Mouse (Mus musculus): ENCODE measurements around the gene Stk24. TPM values are rescaled to one million over a fixed set of nuclear protein-coding genes. Genes with fewer than 3 reads are reported as not detected.

Gene Stk24
- polyA plus RNA-seq (2015; fragmentation: Nextera tagmentation; extraction: Ambion mirVana), result 34.0 and 35.9 TPM in 2 replicates

DNA sequence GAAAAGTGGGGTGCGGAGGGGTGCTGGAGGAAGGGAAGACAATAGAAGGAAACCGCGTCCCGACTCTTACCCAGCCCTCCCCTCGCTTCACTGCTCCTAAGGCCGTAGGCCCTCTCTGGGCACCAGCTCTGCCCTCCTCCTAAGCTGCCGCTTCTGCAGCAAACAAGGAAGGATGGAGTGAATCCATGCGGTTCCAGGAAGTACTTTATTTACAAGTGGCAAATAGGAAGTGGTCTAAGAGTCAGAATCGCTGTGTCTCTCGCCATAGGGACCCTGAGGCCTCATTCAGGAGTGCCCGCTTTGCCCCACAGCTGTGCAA is at the start of gene Stk24:
Stk24 (minus strand) TSS at position 185 of the 319 bp plus-strand sequence.
- no peak for TF ChIP-seq CTCF (IDR thresholded peaks at IDR 0.05; ENCODE audit: low read depth)
- no peak for TF ChIP-seq EP300 (optimal IDR thresholded peaks at IDR 0.05)
- Histone ChIP-seq H3K27ac (replicated peaks) (peak within 1 kb of the TSS; percentile 97), H3K27me3 (ENCODE audit: control insufficient read depth, insufficient read depth, low read length) (no peaks in the 10 kb centered on the region), H3K9me3 (ENCODE audit: control insufficient read depth, low read length) (no peaks in the 10 kb centered on the region), H3K36me3 (ENCODE audit: control insufficient read depth, insufficient read depth, low read length) (no peaks in the 10 kb centered on the region), H3K4me3 (ENCODE audit: low read depth, low read length) (peak within 1 kb of the TSS; percentile 99), H3K4me1 (replicated peaks; ENCODE audit: control insufficient read depth, insufficient read depth) (peaks cover 4% of the 10 kb centered on the region), H3K4me2 (replicated peaks; ENCODE audit: low read depth) (peak within 1 kb of the TSS; percentile 82), H3K9ac (ENCODE audit: low read length) (peak within 1 kb of the TSS; percentile 99)
- ATAC-seq (ENCODE audit: low FRiP score, low TSS enrichment) (peak; percentile 55), DNase-seq (ENCODE audit: low spot score) (no peak)
- WGBS, result 9% methylated on average over 11 of the region's 11 CpGs

DNA sequence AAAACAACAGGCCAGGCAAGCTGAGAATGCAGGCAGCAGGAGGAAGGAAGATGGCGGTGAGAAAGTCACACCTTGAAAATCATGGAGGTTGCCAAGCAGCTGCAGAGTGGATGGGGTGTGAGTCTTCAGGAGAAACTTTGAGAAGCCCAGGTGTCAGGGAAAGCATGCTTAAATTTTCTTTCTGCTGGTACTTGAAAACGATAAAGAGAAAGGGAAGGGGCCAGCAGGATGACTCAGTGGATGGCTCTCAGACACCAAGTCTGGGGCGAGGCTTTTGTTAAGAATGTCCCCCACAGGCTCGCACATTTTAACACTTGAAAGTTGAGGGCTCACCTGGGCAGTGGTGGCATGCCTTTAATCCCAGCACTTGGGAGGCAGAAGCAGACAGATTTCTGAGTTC is 48.3 kb upstream of the Stk24 start:
- DNase-seq (ENCODE audit: low spot score) (no peak), ATAC-seq (ENCODE audit: low FRiP score, low TSS enrichment) (no peak)
- Histone ChIP-seq H3K9ac (ENCODE audit: low read length) (no peak overlapping the region), H3K27ac (replicated peaks) (no peak overlapping the region), H3K4me2 (replicated peaks; ENCODE audit: low read depth) (no peak overlapping the region), H3K36me3 (ENCODE audit: control insufficient read depth, insufficient read depth, low read length) (no peaks in the 10 kb centered on the region), H3K27me3 (ENCODE audit: control insufficient read depth, insufficient read depth, low read length) (no peaks in the 10 kb centered on the region), H3K4me1 (replicated peaks; ENCODE audit: control insufficient read depth, insufficient read depth) (no peaks in the 10 kb centered on the region), H3K4me3 (ENCODE audit: low read depth, low read length) (no peak overlapping the region), H3K9me3 (ENCODE audit: control insufficient read depth, low read length) (no peaks in the 10 kb centered on the region)
- TF ChIP-seq CTCF (IDR thresholded peaks at IDR 0.05; ENCODE audit: low read depth), result no peak
- no peak for TF ChIP-seq EP300 (optimal IDR thresholded peaks at IDR 0.05)
- 86% methylated on average over 4 of the region's 4 CpGs for WGBS

DNA sequence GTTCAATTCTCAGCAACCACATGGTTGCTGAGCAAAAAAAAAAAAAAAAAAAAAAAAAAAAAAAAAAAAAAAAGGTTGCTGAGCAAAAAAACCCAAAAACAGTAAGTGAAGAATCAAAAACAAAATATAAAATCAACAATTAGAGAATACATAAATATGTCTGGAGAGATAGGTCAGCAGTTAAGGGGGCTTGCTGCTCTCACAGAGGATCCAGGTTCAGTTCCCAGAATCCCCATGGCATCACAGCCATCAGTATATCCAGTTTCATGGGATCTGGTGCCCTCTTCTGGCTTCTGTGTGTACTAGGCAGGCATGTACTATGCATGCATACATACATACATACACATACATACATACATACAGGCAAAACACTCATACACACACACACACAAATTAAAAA is 46.9 kb upstream of the Stk24 start:
- no peaks in the 10 kb centered on the region for H3K27me3 ChIP-seq (ENCODE audit: control insufficient read depth, insufficient read depth, low read length)
- DNase-seq (ENCODE audit: low spot score) (no peak), ATAC-seq (ENCODE audit: low FRiP score, low TSS enrichment) (no peak)
- 0 out of 2 replicates have a peak, but pooled peaks cover 2% of the 10 kb centered on the region for H3K4me1 ChIP-seq (replicated peaks; ENCODE audit: control insufficient read depth, insufficient read depth)
- no peaks in the 10 kb centered on the region for H3K36me3 ChIP-seq (ENCODE audit: control insufficient read depth, insufficient read depth, low read length)
- no peak overlapping the region for H3K4me2 ChIP-seq (replicated peaks; ENCODE audit: low read depth)
- H3K9ac ChIP-seq (ENCODE audit: low read length), result no peak overlapping the region
- H3K9me3 ChIP-seq (ENCODE audit: control insufficient read depth, low read length), result no peaks in the 10 kb centered on the region
- no peak overlapping the region for H3K27ac ChIP-seq (replicated peaks)
- no peak overlapping the region for H3K4me3 ChIP-seq (ENCODE audit: low read depth, low read length)
- TF ChIP-seq CTCF (IDR thresholded peaks at IDR 0.05; ENCODE audit: low read depth), result peak; percentile 68
- no peak for TF ChIP-seq EP300 (optimal IDR thresholded peaks at IDR 0.05)

DNA sequence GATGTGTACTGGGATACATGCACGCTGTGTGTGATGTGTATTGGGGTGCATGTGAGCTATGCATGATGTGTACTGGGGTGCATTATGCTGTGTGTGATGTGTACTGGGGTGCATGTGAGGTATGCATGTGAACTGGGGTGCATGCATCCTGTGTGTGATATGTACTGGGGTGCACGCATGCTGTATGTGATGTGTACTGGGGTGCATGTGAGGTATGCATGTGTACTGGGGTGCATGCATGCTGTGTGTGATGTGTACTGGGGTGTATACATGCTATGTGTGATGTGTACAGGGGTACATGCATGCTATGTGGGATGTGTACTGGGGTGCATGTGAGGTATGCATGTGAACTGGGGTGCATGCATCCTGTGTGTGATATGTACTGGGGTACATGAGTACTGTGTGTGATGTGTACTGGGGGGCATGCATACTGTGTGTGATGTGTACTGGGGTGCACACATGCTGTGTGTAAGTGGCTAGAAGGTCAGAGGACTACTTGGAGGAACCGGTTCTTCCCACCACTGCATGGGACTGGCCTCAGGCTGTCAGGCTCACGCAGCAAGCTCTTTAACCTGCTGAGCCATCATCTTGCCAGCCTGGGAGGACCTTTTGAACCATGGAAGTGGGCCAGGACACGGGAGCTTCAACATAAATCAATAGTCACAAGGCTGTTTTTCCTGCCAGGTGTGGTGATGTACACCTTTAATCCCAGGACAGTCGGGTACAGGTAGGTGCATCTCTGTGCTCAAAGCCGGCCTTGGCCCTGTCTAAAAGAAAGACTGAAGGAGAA is 45.4 kb upstream of the Stk24 start:
- no peak for DNase-seq (ENCODE audit: low spot score)
- WGBS, result 61% methylated on average over 7 of the region's 7 CpGs
- no peak overlapping the region for H3K27ac ChIP-seq (replicated peaks)
- H3K9me3 ChIP-seq (ENCODE audit: control insufficient read depth, low read length), result no peaks in the 10 kb centered on the region
- 0 out of 2 replicates have a peak, but pooled peaks cover 2% of the 10 kb centered on the region for H3K4me1 ChIP-seq (replicated peaks; ENCODE audit: control insufficient read depth, insufficient read depth)
- H3K27me3 ChIP-seq (ENCODE audit: control insufficient read depth, insufficient read depth, low read length), result no peaks in the 10 kb centered on the region
- H3K4me2 ChIP-seq (replicated peaks; ENCODE audit: low read depth), result no peak overlapping the region
- H3K9ac ChIP-seq (ENCODE audit: low read length), result no peak overlapping the region
- peak; percentile 41; the same call in 1 of the 2 replicates for ATAC-seq (ENCODE audit: low FRiP score, low TSS enrichment)
- TF ChIP-seq EP300 (optimal IDR thresholded peaks at IDR 0.05), result no peak
- TF ChIP-seq CTCF (IDR thresholded peaks at IDR 0.05; ENCODE audit: low read depth), result no peak
- no peaks in the 10 kb centered on the region for H3K36me3 ChIP-seq (ENCODE audit: control insufficient read depth, insufficient read depth, low read length)
- no peak overlapping the region for H3K4me3 ChIP-seq (ENCODE audit: low read depth, low read length)

DNA sequence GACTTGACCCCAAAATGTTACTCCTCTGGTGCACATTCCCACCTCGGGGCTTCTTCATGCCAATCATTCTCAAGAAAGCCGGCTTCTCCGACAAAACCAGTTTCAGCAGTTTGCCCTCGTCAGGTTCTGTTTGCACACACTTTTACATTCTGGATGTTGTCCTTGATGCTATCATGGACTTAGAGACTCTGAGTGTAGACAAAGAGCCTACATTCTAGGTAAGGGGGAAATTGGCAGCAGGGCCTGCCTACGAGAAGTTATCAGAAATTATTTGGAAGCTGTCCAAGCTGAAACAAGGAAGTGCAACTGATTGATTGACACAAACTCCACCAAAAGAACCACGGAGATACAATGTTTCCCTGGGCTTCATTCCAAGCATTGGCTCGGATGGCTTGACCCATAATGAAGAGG is 43.5 kb upstream of the Stk24 start:
- Histone ChIP-seq H3K36me3 (ENCODE audit: control insufficient read depth, insufficient read depth, low read length) (no peaks in the 10 kb centered on the region), H3K9me3 (ENCODE audit: control insufficient read depth, low read length) (no peaks in the 10 kb centered on the region), H3K4me1 (replicated peaks; ENCODE audit: control insufficient read depth, insufficient read depth) (0 out of 2 replicates have a peak, but pooled peaks cover 2% of the 10 kb centered on the region), H3K4me2 (replicated peaks; ENCODE audit: low read depth) (no peak overlapping the region), H3K27ac (replicated peaks) (peak overlapping the region; percentile 69), H3K4me3 (ENCODE audit: low read depth, low read length) (no peak overlapping the region), H3K9ac (ENCODE audit: low read length) (no peak overlapping the region), H3K27me3 (ENCODE audit: control insufficient read depth, insufficient read depth, low read length) (no peaks in the 10 kb centered on the region)
- TF ChIP-seq CTCF (IDR thresholded peaks at IDR 0.05; ENCODE audit: low read depth) (no peak), EP300 (optimal IDR thresholded peaks at IDR 0.05) (no peak)
- DNase-seq (ENCODE audit: low spot score) (no peak), ATAC-seq (ENCODE audit: low FRiP score, low TSS enrichment) (peak; percentile 61)
- WGBS, result 28% methylated on average over 7 of the region's 7 CpGs

DNA sequence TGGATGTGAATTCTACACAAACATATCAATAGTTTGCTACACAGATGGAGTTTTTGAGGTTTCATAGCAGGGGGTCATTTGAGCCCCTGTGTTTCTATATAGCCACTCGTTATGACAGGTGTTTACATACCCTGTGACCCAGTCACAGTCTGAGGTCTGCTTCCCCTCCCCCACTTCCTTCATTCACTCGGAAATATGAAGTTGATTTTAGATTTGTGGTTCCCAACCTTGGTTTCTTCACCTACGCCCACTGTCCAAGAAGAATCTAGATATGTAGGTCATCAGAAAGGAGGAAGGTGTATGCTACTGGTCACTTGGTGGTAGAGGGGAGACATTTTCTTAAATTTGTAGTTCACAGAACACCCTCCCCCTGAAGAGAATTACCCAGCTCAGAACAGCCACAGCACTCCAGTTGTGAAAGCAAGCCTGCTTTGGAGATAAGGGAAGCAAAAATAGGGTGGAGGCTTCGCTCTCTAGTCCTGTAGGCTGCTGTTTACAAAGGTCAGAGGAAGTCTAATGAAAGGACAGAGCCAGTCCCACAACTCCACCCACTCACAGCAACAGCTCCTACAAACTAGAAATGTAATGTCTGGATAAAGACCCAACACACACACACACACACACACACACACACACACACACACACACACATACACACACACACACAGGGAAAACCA is 43.0 kb upstream of the Stk24 start:
- no peak overlapping the region for H3K4me3 ChIP-seq (ENCODE audit: low read depth, low read length)
- TF ChIP-seq CTCF (IDR thresholded peaks at IDR 0.05; ENCODE audit: low read depth) (no peak), EP300 (optimal IDR thresholded peaks at IDR 0.05) (no peak)
- H3K27me3 ChIP-seq (ENCODE audit: control insufficient read depth, insufficient read depth, low read length), result no peaks in the 10 kb centered on the region
- 28% methylated on average over 4 of the region's 4 CpGs for WGBS
- H3K9me3 ChIP-seq (ENCODE audit: control insufficient read depth, low read length), result no peaks in the 10 kb centered on the region
- H3K4me2 ChIP-seq (replicated peaks; ENCODE audit: low read depth), result no peak overlapping the region
- DNase-seq (ENCODE audit: low spot score) (peak; percentile 43), ATAC-seq (ENCODE audit: low FRiP score, low TSS enrichment) (peak; percentile 81)
- 0 out of 2 replicates have a peak, but pooled peaks cover 2% of the 10 kb centered on the region for H3K4me1 ChIP-seq (replicated peaks; ENCODE audit: control insufficient read depth, insufficient read depth)
- peak overlapping the region; percentile 69 for H3K27ac ChIP-seq (replicated peaks)
- no peaks in the 10 kb centered on the region for H3K36me3 ChIP-seq (ENCODE audit: control insufficient read depth, insufficient read depth, low read length)
- no peak overlapping the region for H3K9ac ChIP-seq (ENCODE audit: low read length)

All from stomach, postnatal 0 days (tissue).